Mouse (Mus musculus): ENCODE measurements at regions not wholly inside any gene's neighbourhood (a gene's known extent, or its start where the extent isn't known, plus 50 kb on each side); places are given as distances from the start of the nearest gene placed in this dataset.

GRCm38 (mm10) chr7:83474986-83475385 lies 109.7 kb upstream of the Tmc3 start:
- no peak for DNase-seq (ENCODE audit: low spot score in 2 of 2)

GRCm38 (mm10) chr7:83475438-83476160 lies 109.1 kb upstream of the Tmc3 start:
- DNase-seq (ENCODE audit: low spot score in 2 of 2) = peak; percentile 9 to 22

GRCm38 (mm10) chr7:83476161-83476495 lies 108.6 kb upstream of the Tmc3 start:
- no peak for DNase-seq (ENCODE audit: low spot score in 2 of 2)

GRCm38 (mm10) chr7:83476861-83477260 lies 107.9 kb upstream of the Tmc3 start:
- DNase-seq (ENCODE audit: low spot score in 2 of 2) = no peak

GRCm38 (mm10) chr7:83477661-83478121 lies 107.0 kb upstream of the Tmc3 start:
- peak; percentile 9 to 43 for DNase-seq (ENCODE audit: low spot score in 2 of 2)

- DNase-seq (ENCODE audit: low spot score in 2 of 2) = no peak
Measured at GRCm38 (mm10) chr7:83481655-83482054, 103.1 kb upstream of the Tmc3 start.

- DNase-seq (ENCODE audit: low spot score in 2 of 2) = no peak
Measured at GRCm38 (mm10) chr7:83482254-83482653, 102.5 kb upstream of the Tmc3 start.

- DNase-seq (ENCODE audit: low spot score in 2 of 2) = no peak
Measured at GRCm38 (mm10) chr7:83482671-83483304, 101.9 kb upstream of the Tmc3 start.

GRCm38 (mm10) chr7:83486156-83486750 lies 98.5 kb upstream of the Tmc3 start:
- no peak for DNase-seq (ENCODE audit: low spot score in 2 of 2)

- DNase-seq (ENCODE audit: low spot score in 2 of 2) = peak in 1 of 2 experiments; percentile 56
Measured at GRCm38 (mm10) chr7:83489790-83490189, 94.9 kb upstream of the Tmc3 start.

GRCm38 (mm10) chr7:83504996-83505645 lies 79.6 kb upstream of the Tmc3 start:
- no peak for DNase-seq (ENCODE audit: low spot score in 2 of 2)

GRCm38 (mm10) chr7:83516295-83516694 lies 68.4 kb upstream of the Tmc3 start:
- no peak for DNase-seq (ENCODE audit: low spot score in 2 of 2)

GRCm38 (mm10) chr7:83521511-83521910 lies 63.2 kb upstream of the Tmc3 start:
- no peak for DNase-seq (ENCODE audit: low spot score in 2 of 2)

Data from layer of hippocampus, postnatal 14 days (tissue).